Mouse (Mus musculus) kidney, adult 11 months (tissue): ENCODE measurements around the gene Med13l.
"Not testable (repeated sequence)": the region's sequence is repeated elsewhere in the genome, so short reads cannot be mapped to it uniquely, and the experiment has no call there.

Source experiments
- DNase-seq: peaks from one replicate; pipeline ENCODE4 v3.0.0; 2022

Gene Med13l

GRCm38 (mm10) chr5:118635476-118636187 is 75.2 kb downstream of the Med13l start:
- no peak for DNase-seq

GRCm38 (mm10) chr5:118636399-118637369 is 76.2 kb downstream of the Med13l start:
- no peak for DNase-seq

- no peak for DNase-seq
Observed at GRCm38 (mm10) chr5:118637931-118638330, 77.5 kb downstream of the Med13l start.

- DNase-seq = no peak
Observed at GRCm38 (mm10) chr5:118638534-118639109, 78.1 kb downstream of the Med13l start.

- no peak for DNase-seq
Observed at GRCm38 (mm10) chr5:118639117-118639707, 78.7 kb downstream of the Med13l start.

- no peak for DNase-seq
Observed at GRCm38 (mm10) chr5:118644041-118644440, 83.6 kb downstream of the Med13l start.

- DNase-seq = no peak
Observed at GRCm38 (mm10) chr5:118644511-118644910, 84.0 kb downstream of the Med13l start.

- no peak for DNase-seq
Observed at GRCm38 (mm10) chr5:118645196-118645805, 84.8 kb downstream of the Med13l start.

GRCm38 (mm10) chr5:118646897-118647296 is 86.4 kb downstream of the Med13l start:
- DNase-seq = no peak

- no peak for DNase-seq
Observed at GRCm38 (mm10) chr5:118647384-118647783, 86.9 kb downstream of the Med13l start.

- DNase-seq = peak; percentile 62
Observed at GRCm38 (mm10) chr5:118649215-118650006, 88.9 kb downstream of the Med13l start.

- no peak for DNase-seq
Observed at GRCm38 (mm10) chr5:118650007-118650548, 89.6 kb downstream of the Med13l start.

GRCm38 (mm10) chr5:118650746-118651145 is 90.3 kb downstream of the Med13l start:
- DNase-seq = peak; percentile 24

GRCm38 (mm10) chr5:118652611-118653010 is 92.1 kb downstream of the Med13l start:
- DNase-seq = no peak

GRCm38 (mm10) chr5:118653119-118653518 is 92.6 kb downstream of the Med13l start:
- not testable (repeated sequence) for DNase-seq

GRCm38 (mm10) chr5:118654599-118654998 is 94.1 kb downstream of the Med13l start:
- DNase-seq = no peak

GRCm38 (mm10) chr5:118655025-118655424 is 94.5 kb downstream of the Med13l start:
- no peak for DNase-seq

GRCm38 (mm10) chr5:118655428-118655827 is 94.9 kb downstream of the Med13l start:
- no peak for DNase-seq

GRCm38 (mm10) chr5:118655966-118656365 is 95.5 kb downstream of the Med13l start:
- DNase-seq = no peak

GRCm38 (mm10) chr5:118658256-118658837 is 97.9 kb downstream of the Med13l start:
- DNase-seq = no peak

- DNase-seq = no peak
Observed at GRCm38 (mm10) chr5:118659713-118660112, 99.2 kb downstream of the Med13l start.
